Mouse (Mus musculus): ENCODE measurements around the gene Wfdc13.

Wfdc13 gene

DNA sequence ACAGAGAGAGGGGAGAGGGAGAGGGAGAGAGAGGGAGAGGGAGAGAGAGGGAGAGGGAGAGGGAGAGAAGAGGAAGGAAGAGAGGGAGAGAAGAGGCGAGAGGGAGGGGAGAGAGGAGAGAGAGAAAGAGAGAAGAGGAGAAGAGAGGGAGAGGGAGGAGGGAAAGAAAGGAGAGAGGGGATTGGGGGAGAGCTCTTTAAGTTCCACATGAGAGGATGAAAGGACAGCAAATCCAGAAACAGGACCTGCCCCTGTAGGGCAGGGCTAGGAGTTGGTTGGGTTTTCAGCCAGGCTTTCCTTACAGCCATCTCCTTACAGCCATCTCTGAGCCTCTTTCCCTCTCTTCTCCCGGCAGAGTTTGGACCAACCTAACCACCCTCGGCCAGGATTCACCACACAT is at the start of gene Wfdc13:
Wfdc13 (plus strand) TSS at position 301 of the 400 bp plus-strand sequence.
- no peak for DNase-seq (ENCODE audit: low read depth, low spot score)

DNA sequence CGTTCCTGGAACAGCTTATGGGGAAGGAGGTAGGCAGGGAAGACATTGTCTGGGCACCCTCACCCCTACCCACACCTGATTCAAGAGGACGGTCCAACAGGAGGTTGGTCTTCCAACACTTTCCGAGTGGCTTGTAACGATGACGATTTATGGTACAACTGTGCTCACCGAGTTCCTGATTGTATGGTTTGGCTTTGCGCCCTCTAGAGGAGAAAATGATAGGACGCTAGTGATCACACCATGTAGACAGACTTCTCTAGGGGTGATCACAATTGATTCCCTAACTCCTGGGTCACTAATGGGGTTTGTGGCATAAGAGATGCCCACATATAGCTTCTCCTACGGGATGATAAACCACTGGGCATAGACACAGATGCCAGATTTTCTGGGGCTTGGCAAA is 49.6 kb upstream of the Wfdc13 start:
- peak; percentile 70 for DNase-seq (ENCODE audit: low read depth, low spot score)

DNA sequence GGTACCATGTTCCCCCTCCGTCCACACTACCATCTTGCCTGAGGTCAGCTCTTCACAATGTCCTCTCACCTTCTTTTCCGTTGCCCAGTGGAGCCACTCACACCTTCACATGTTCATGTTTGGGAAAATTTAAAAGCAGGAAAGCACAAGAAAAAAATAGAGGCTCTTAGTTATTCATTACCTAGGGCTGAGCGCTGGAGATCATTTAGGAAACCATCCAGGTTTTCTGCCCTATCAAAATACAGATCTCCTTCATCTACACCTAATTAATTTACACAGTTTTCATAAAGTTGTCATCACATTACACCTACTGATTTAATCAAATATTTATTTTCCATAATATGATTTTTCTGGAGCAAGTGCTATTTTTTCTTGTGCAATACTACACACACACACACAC is 46.2 kb upstream of the Wfdc13 start, which contains the start of gene Wfdc16:
Wfdc16 (minus strand) TSS at position 101 of the 400 bp plus-strand sequence.
- no peak for DNase-seq (ENCODE audit: low read depth, low spot score)

DNA sequence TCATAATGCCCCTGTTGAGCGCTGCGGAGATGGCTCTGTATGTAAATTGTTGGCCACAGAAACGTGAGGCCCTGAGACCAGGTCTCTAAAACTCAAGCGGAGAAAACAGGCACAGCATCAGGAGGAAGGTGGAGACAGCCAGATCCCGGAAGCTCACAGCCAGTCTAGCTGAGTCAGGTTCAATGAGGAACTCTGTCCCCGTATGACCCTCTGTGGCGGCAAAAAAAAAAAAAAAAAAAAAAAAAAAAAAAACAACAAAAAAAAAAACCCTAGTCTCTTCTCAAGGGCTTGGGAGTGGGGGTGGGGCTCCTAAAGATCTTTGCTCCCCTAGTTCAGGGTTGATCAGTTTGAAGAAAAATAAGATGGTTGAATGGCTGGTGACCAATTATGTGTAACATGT is 43.8 kb upstream of the Wfdc13 start:
- DNase-seq (ENCODE audit: low read depth, low spot score): peak; percentile 80

GRCm38 (mm10) chr2:164641881-164642673 is 42.8 kb upstream of the Wfdc13 start:
- DNase-seq (ENCODE audit: low read depth, low spot score): peak; percentile 59

DNA sequence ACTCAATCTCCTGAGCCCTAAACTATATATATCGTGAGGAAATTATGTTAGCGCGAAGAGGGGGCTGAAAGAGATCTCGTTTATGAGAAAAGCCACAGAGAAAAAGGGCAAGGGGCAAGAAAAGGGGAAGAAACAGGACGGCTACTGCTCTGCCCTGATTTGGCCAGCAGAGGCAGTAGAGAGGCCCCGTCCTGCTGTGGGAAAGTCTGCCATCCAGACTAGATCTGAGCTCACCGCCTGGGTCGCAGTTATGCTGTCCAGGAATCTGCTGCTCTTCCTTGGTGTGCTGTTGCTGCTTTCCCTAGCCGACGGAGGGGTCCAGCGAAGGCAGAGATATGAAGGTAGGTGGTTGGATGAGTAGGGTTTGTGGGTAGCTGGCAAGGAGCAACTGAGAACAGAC is 29.0 kb upstream of the Wfdc13 start, which contains the start of gene Wfdc10:
Wfdc10 (plus strand) TSS at position 189 of the 400 bp plus-strand sequence.
- peak; percentile 82 for DNase-seq (ENCODE audit: low read depth, low spot score)

DNA sequence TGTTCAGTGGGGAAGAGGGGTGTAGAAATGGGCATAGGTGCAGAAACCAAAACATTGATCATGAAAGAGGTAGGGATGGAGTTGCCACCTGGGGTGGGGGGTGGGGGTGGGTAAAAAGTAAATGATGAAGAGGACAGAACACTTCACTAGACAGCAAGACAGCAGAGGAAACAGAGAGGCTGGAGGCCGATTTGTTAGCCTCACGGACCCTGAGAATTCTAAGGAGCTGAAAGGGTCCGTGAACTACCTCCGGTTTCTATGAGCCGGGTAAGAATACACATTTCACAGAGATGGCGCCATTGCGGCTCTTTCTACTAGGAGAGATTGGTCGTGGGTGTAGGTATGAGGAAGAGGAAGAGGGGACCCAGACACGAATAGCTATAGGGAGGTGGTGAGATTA is 28.4 kb upstream of the Wfdc13 start, which contains the start of gene Wfdc9:
Wfdc9 (minus strand) TSS at position 101 of the 400 bp plus-strand sequence.
- DNase-seq (ENCODE audit: low read depth, low spot score): no peak

DNA sequence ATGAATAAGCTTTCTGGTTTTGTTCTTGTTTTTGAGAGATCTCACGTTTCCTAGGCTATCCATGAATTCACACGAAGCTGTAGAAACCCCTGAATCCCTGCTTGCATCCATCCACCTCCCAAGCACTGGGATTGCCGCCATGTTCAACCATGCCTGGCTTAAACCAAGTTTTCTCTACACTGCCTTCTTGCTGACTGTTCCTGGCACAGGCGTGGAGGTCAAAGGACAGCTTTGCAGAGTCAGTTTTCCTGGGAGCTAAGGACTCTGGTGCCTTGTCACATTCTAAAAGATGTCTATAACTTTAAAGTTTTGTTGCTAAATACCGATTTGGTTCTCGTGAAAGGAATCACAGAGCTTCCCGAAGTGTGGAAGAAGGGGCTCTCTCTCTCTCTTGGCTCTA is 20.1 kb upstream of the Wfdc13 start:
- no peak for DNase-seq (ENCODE audit: low read depth, low spot score)

DNA sequence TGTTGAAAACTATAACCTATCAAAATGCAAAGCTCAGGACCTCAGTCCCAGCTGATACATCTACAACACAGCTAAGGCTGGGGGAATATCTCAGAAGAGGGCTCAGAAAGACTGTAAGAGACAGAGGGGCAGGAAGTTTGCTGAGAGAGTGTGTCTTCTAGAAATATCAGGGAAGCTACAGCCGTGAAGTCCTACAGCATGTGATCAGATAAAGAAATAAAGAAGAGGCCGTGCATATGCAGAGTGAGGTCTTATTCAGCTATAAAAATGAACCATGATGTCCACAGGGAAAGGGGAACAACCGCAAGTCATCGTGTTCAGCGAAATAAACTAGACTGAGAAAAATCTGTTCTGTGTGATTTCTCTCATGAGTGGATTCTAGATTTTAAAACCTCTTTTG is 14.6 kb upstream of the Wfdc13 start:
- DNase-seq (ENCODE audit: low read depth, low spot score): no peak

DNA sequence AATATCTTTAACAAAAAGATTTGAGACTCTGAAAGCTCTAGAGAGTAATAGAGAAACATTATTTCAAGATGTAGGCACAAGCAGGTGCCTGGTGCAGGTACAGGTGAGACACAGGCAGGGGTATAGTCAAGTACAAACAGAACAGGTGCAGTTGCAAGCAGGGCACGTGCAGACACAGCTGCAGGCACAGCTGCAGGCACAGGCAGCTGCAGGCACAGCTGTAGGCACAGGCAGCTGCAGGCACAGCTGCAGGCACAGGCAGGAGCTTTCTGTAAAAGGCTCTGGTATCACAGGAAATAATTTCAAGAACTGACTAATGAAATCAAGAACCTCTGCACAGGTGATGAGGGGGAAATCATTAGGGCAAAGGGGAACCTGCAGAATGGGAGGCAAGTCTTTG is 14.0 kb upstream of the Wfdc13 start:
- DNase-seq (ENCODE audit: low read depth, low spot score): no peak

GRCm38 (mm10) chr2:164673987-164674386 is 10.9 kb upstream of the Wfdc13 start, which contains the start of gene Wfdc11:
TSS of gene Wfdc11 (minus strand) at chr2:164674087.
- no peak for DNase-seq (ENCODE audit: low read depth, low spot score)

- DNase-seq (ENCODE audit: low read depth, low spot score): peak; percentile 70
Observed at GRCm38 (mm10) chr2:164676103-164676502, 8.8 kb upstream of the Wfdc13 start.

GRCm38 (mm10) chr2:164676916-164677685 is 7.8 kb upstream of the Wfdc13 start:
- no peak for DNase-seq (ENCODE audit: low read depth, low spot score)

GRCm38 (mm10) chr2:164678848-164679625 is 5.9 kb upstream of the Wfdc13 start:
- peak; percentile 87 for DNase-seq (ENCODE audit: low read depth, low spot score)

- no peak for DNase-seq (ENCODE audit: low read depth, low spot score)
Observed at GRCm38 (mm10) chr2:164679906-164680305, 5.0 kb upstream of the Wfdc13 start.

GRCm38 (mm10) chr2:164698201-164698600 is 13.3 kb downstream of the Wfdc13 start, which contains the start of gene Spint4:
TSS of gene Spint4 (plus strand) at chr2:164698501.
- DNase-seq (ENCODE audit: low read depth, low spot score): peak; percentile 26

GRCm38 (mm10) chr2:164700959-164701358 is 16.1 kb downstream of the Wfdc13 start:
- no peak for DNase-seq (ENCODE audit: low read depth, low spot score)

- DNase-seq (ENCODE audit: low read depth, low spot score): no peak
Observed at GRCm38 (mm10) chr2:164701761-164702160, 16.9 kb downstream of the Wfdc13 start.

DNA sequence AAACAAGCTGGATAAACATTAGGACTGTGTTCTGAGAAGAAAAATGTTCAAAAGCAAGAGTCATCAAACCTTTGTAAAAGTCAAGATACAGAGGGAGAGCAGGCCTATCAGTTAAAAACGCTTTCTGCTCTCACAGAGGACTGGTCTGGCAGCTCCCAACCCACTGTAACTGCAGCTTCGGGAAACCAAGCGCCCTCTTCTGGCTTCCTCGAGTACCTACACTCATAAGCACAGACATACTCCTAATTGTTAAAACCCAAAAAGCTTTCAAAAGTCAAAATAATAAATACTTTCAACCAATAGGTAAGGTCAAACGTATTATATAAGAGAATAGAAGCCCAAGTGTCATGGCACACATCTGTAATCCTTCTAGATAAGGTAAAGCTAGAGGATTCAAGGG is 19.3 kb downstream of the Wfdc13 start:
- peak; percentile 54 for DNase-seq (ENCODE audit: low read depth, low spot score)

DNA sequence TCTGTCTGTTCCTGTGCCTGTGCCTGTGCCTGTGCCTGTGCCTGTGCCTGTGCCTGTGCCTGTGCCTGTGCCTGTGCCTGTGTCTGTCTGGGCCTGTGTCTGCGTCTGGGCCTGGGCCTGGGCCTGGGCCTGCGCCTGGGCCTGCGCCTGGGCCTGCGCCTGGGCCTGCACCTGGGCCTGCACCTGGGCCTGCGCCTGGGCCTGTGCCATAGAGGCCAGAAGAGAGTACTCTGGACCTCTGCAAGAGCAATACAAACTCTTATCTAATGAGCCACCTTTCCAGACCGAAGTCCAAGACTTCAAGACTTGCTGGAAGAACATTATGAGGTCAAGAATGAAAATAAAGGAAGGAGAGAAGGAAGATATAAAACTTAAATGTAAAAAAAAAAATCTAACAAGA is 20.4 kb downstream of the Wfdc13 start:
- DNase-seq (ENCODE audit: low read depth, low spot score): peak; percentile 18

DNA sequence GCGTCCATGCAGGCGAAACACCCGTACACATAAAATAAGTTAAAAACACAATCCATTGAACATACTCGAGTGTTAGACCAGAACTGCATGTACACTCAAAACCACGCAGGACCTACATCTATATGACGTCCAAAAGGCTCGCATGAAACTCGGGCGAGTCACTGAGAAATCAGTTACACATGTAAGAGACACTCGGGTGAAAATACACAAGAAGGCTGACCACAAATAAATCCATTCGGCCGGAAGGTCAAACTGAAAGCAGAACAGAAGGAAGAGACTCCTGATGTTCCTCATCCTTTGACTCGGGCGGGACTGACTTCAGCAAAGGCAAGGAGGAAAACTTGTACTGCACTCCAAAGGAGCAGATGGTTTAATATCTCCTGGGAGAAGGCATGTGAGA is 21.1 kb downstream of the Wfdc13 start:
- DNase-seq (ENCODE audit: low read depth, low spot score): no peak

DNA sequence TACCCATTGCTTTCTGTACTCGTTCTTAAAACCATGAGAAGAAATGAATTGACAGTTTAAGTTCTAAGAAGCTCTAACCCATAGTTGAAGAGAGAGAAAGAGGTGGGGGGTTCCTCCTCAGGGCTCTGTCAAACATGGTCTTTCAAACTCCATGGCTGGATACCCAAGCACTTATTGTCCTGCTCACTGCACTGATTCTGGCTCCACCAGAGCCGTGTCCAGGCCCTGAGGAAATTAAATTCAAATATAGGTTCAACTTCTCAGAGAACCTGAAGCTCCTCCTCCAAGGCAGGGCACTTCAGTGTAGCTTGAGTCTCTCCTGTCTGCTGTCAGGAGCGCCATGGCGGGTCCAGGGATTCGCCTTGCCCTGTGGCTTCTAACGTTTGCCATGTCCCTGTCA is 30.1 kb downstream of the Wfdc13 start, which contains the start of gene Spint5:
Spint5 (plus strand) TSS at position 301 of the 400 bp plus-strand sequence.
- DNase-seq (ENCODE audit: low read depth, low spot score): no peak
